Mouse (Mus musculus) ES-E14 (cell line): ENCODE results near the gene Gpc6. TPM values are rescaled to one million over a fixed set of nuclear protein-coding genes. Genes with fewer than 3 reads are reported as not detected.

Experiments used
- DNase-seq: peaks from one replicate; pipeline ENCODE4 v3.0.0-alpha.2; 2013; ENCODE audit warnings: low read depth, low spot score
- H3K27ac ChIP-seq: 2 replicates; pipeline ENCODE4 v1.5.1; 2012; ENCODE audit warnings: low read depth, mild to moderate bottlenecking, low read length, moderate library complexity, mixed read lengths; ENCODE audit not compliant: poor library complexity, insufficient read depth, severe bottlenecking
- H3K36me3 ChIP-seq: 2 replicates; pipeline ENCODE4 v1.6.1; 2012; ENCODE audit warnings: mild to moderate bottlenecking, low read length, moderate library complexity, mixed read lengths; ENCODE audit not compliant: control insufficient read depth, poor library complexity, insufficient read depth, severe bottlenecking
- H3K4me1 ChIP-seq, 2 experiments: fragments of 150-350 bp in 1 of 2; sonication (generic) in 1 of 2; 2 replicates each; pipeline ENCODE4 v1.6.1; 2012; ENCODE audit warnings: low read length in 2 of 2, mild to moderate bottlenecking in 1 of 2, mixed read lengths in 1 of 2; ENCODE audit not compliant: control insufficient read depth in 2 of 2, insufficient read depth in 2 of 2, poor library complexity in 1 of 2
- H3K4me3 ChIP-seq, 2 experiments: fragments of 150-350 bp in 1 of 2; sonication (generic) in 1 of 2; 2 replicates each; pipeline ENCODE4 v1.5.1; 2012; ENCODE audit warnings: low read length in 2 of 2, low read depth in 1 of 2, mild to moderate bottlenecking in 1 of 2, mixed read lengths in 1 of 2; ENCODE audit not compliant: insufficient read depth in 1 of 2, poor library complexity in 1 of 2, severe bottlenecking in 1 of 2
- H3K9ac ChIP-seq: 2 replicates; pipeline ENCODE4 v1.6.1; 2012; ENCODE audit warnings: low read depth, mild to moderate bottlenecking, low read length, mixed read lengths; ENCODE audit not compliant: poor library complexity, insufficient read depth, severe bottlenecking
- H3K9me3 ChIP-seq: fragments of 150-350 bp; sonication (generic); 2 replicates; pipeline ENCODE4 v1.6.1; 2012; ENCODE audit warnings: low read depth, mild to moderate bottlenecking, low read length; ENCODE audit not compliant: control insufficient read depth, insufficient read depth
- CHD2 ChIP-seq: IDR thresholded peaks from 2 replicates; pipeline ENCODE4 v1.6.1; 2014; ENCODE audit warnings: mild to moderate bottlenecking, low read depth, low read length, inconsistent platforms
- HCFC1 ChIP-seq: IDR thresholded peaks from 2 replicates; pipeline ENCODE4 v1.6.1; 2012; ENCODE audit warnings: low read length, inconsistent platforms, borderline replicate concordance; ENCODE audit not compliant: insufficient read depth
- MAFK ChIP-seq: IDR thresholded peaks from 2 replicates; pipeline ENCODE4 v1.6.1; 2014; ENCODE audit warnings: mild to moderate bottlenecking, low read depth, low read length, inconsistent platforms; ENCODE audit not compliant: insufficient read depth
- ZC3H11A ChIP-seq: IDR thresholded peaks from 2 replicates; pipeline ENCODE4 v1.6.1; 2012; ENCODE audit warnings: low read depth, mild to moderate bottlenecking, inconsistent platforms, low read length, borderline replicate concordance
- ZNF384 ChIP-seq: IDR thresholded peaks from 2 replicates; pipeline ENCODE4 v1.6.1; 2012; ENCODE audit warnings: low read depth, low read length, inconsistent platforms
- in situ Hi-C, 2 experiments: fragments of 600-800 bp; cut with MboI; formaldehyde crosslinking; loops; one replicate each; pipeline ENCODE4 v1.15.1; 2025; ENCODE audit warnings: low sequenced_read_pairs in 2 of 2, inconsistent platforms in 1 of 2; ENCODE audit not compliant: unreplicated experiment in 2 of 2
- total RNA-seq: library from RNA; depleted of rRNA; stranded (reverse); fragments of 300-350 nt; gene quantifications from 2 replicates; pipeline ENCODE4 v1.2.3, GENCODE M21; 2012

Gpc6 gene
- total RNA-seq, 1 experiment = 3.2 TPM

DNA sequence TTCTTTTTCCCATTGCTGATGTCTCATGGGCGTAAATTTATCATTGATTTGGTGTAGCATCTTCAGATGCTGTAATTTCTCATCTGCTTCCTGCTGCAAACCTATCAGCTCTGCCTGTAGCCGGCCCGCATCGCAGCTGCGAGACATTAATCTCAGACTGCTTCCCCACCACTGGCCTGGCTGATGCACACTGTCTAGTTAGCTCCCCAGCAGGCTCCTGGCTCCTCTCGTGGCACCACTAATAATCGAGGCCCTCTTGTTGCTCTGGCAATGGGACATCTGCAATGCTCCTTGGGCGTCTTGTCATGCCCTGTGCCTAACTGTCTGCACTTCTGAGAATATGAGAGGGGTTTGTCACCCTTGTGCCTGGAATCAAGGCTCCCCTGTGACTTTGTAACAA is 906.2 kb downstream of the Gpc6 start:
- no peak overlapping the region for H3K9ac ChIP-seq
- DNase-seq = no peak
- no peaks in the 10 kb centered on the region for H3K4me1 ChIP-seq
- H3K9me3 ChIP-seq = no peaks in the 10 kb centered on the region
- no peak overlapping the region for H3K4me3 ChIP-seq
- no peaks in the 10 kb centered on the region for H3K36me3 ChIP-seq
- no peak for TF ChIP-seq MAFK
- no peak for TF ChIP-seq ZC3H11A
- TF ChIP-seq HCFC1 = no peak
- TF ChIP-seq CHD2 = no peak
- TF ChIP-seq ZNF384 = no peak
- in situ Hi-C loops = no loop called here
- no peak overlapping the region for H3K27ac ChIP-seq

DNA sequence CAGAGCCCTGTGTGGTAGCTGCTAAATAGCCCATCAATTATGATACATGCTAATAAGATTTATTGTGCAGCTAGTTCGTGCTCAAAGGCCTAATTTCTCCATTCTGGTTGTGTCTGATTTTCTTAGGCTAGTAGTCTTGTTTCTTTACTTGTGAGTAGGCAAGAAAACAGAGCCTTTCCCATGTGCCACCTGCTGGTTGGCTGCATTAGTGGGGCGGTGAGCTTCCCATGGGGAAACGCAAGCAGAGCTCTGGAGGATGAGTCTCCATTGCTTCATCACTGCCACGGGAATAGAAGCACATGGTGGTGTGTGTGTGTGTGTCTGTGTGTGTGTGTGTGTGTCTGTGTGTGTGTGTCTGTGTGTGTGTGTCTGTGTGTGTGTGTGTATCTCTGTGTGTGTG is 906.6 kb downstream of the Gpc6 start:
- Histone ChIP-seq H3K9ac (no peak overlapping the region), H3K36me3 (no peaks in the 10 kb centered on the region), H3K27ac (no peak overlapping the region), H3K4me3 (no peak overlapping the region), H3K9me3 (no peaks in the 10 kb centered on the region), H3K4me1 (no peaks in the 10 kb centered on the region)
- TF ChIP-seq CHD2 = no peak
- no peak for TF ChIP-seq HCFC1
- no peak for TF ChIP-seq ZNF384
- TF ChIP-seq ZC3H11A = no peak
- no peak for TF ChIP-seq MAFK
- in situ Hi-C loops = no loop called here
- DNase-seq = no peak

DNA sequence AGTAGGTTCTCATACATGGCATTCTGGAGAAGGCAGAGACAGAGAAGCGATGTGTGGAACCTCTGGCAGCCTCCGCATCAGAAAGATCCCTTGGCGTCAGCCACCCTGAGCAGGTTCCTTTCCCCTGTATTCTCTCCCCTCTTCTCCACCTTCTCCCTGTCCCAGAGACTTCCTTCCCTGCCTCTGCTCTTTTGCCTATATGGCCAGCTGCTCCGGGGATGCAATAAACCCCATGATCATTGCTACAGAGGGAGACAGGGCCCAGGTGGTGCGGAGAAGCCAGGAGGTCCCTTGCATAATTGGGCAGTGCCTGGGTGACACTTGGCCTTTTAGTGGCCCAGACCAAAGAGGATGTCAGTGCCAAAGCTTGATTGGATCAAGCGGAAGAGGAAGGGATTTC is 910.4 kb downstream of the Gpc6 start:
- Histone ChIP-seq H3K36me3 (no peaks in the 10 kb centered on the region; the same call in 1 of the 2 replicates), H3K27ac (no peak overlapping the region), H3K9ac (no peak overlapping the region), H3K4me1 (no peaks in the 10 kb centered on the region; a peak in 1 of 4 replicates), H3K4me3 (no peak overlapping the region), H3K9me3 (no peaks in the 10 kb centered on the region)
- in situ Hi-C loops = no loop called here
- TF ChIP-seq ZC3H11A (no peak), ZNF384 (no peak), CHD2 (no peak), HCFC1 (no peak), MAFK (no peak)
- no peak for DNase-seq

DNA sequence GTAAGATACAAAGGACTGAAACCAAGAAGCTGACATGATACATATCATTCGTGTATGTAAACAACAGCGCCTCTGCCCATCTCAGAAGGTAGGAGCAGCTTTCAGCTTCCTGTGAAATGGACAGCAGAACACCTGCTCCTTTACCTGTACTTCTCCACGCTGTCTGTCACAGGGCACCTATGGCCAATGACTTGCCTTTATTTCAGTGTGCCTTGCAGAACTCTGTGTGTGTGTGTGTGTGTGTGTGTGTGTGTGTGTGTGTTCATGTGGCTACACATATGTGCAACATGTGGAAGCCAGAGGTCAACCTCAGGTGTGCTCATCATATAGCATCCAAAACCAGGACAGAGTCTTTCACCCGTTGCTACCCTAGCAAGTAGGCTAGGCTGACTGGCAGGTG is 911.9 kb downstream of the Gpc6 start:
- no peaks in the 10 kb centered on the region; the same call in 1 of the 2 replicates for H3K36me3 ChIP-seq
- no peak overlapping the region for H3K4me3 ChIP-seq
- in situ Hi-C loops = no loop called here
- TF ChIP-seq CHD2 (no peak), HCFC1 (no peak), ZC3H11A (no peak), MAFK (no peak), ZNF384 (no peak)
- H3K9ac ChIP-seq = no peak overlapping the region
- no peak overlapping the region for H3K27ac ChIP-seq
- H3K9me3 ChIP-seq = no peaks in the 10 kb centered on the region
- DNase-seq = no peak
- no peaks in the 10 kb centered on the region; a peak in 1 of 4 replicates for H3K4me1 ChIP-seq

DNA sequence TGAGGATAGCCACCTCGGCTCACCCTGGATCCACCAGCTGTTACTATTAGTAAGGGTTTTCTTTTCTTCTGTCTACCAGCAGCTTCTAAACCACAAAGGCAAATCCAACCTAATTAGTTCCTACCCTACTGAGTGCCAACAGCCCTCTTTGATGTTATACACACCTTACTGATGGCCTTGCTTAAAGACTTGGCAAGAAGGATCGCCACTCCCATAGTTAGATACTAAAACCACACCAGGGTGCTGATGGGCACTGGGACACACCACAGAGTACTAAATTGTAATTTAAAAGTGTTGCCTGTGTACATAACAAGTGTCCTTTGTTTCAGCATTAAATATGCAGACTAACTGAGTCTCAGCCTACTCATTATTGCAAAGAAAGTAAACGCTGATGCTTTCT is 912.6 kb downstream of the Gpc6 start:
- Histone ChIP-seq H3K4me3 (no peak overlapping the region), H3K36me3 (no peaks in the 10 kb centered on the region; the same call in 1 of the 2 replicates), H3K9ac (no peak overlapping the region), H3K4me1 (no peaks in the 10 kb centered on the region; a peak in 1 of 4 replicates), H3K27ac (no peak overlapping the region), H3K9me3 (no peaks in the 10 kb centered on the region)
- in situ Hi-C loops = no loop called here
- TF ChIP-seq ZNF384 = no peak
- TF ChIP-seq ZC3H11A = no peak
- TF ChIP-seq CHD2 = no peak
- TF ChIP-seq HCFC1 = no peak
- TF ChIP-seq MAFK = no peak
- peak; percentile 52 for DNase-seq
